Comparison of ENCODE assay signal across 8 mouse cellular contexts in genomic region chr2:91263692-91264660, GRCm38 (mm10). TPM values are rescaled to one million over a fixed set of nuclear protein-coding genes. Genes with fewer than 3 reads are reported as not detected.
DNase-seq lines count a peak whose midpoint lies in the region; ATAC-seq and TF ChIP-seq lines count a peak whose summit lies in the region.

No protein-coding gene starts in this region.

- no peaks in the 10 kb centered on the region for H3K9me3 ChIP-seq in liver, embryonic 12.5 days (replicated peaks)

- H3K27me3 ChIP-seq in thymus, adult 2 months (ENCODE audit: control insufficient read depth, insufficient read depth, low read length): no peaks in the 10 kb centered on the region; the same call in 1 of the 2 replicates
- peaks cover 19% of the 10 kb centered on the region for H3K27me3 ChIP-seq in liver, embryonic 12.5 days (replicated peaks)

- no peak for TF ChIP-seq CTCF in thymus, adult 2 months (IDR thresholded peaks at IDR 0.05; ENCODE audit: borderline replicate concordance, control insufficient read depth, extremely low read depth, insufficient read depth, low read length, poor library complexity)

- no peak for TF ChIP-seq POLR2A in thymus, adult 2 months (IDR thresholded peaks at IDR 0.05; ENCODE audit: control insufficient read depth, extremely low read depth, insufficient read depth, low read length, poor library complexity)

- peak; percentile 63 for DNase-seq in cerebellum, adult 9-11 months
- no peak for DNase-seq in cerebellum, adult 9-10 months
- no peak for DNase-seq in thymus, adult 2 months
- DNase-seq in thymus, postnatal 36 days: no peak
- peak; percentile 15 for DNase-seq in testis, postnatal 14 days (ENCODE audit: low spot score)
- no peak for DNase-seq in lung, postnatal 14 days
- no peak for DNase-seq in urinary bladder, postnatal 10 days (ENCODE audit: low spot score)

- H3K4me3 ChIP-seq in thymus, adult 2 months (ENCODE audit: control insufficient read depth, insufficient read depth, low read length): peak overlapping the region; percentile 92; the same call in 1 of the 2 replicates
- peak overlapping the region; percentile 82 for H3K4me3 ChIP-seq in liver, embryonic 12.5 days

- no peak overlapping the region for H3K27ac ChIP-seq in thymus, adult 2 months (ENCODE audit: control insufficient read depth, insufficient read depth, low read length)
- H3K27ac ChIP-seq in liver, embryonic 12.5 days: peak overlapping the region; percentile 90

- H3K9ac ChIP-seq in liver, embryonic 12.5 days: peak overlapping the region; percentile 71

- WGBS in thymus, adult 2 months: 97% methylated on average over 17 of the region's 17 CpGs
- WGBS in liver, embryonic 12.5 days (ENCODE audit: insufficient replicate concordance): 80% methylated on average over 17 of the region's 17 CpGs

- peaks cover 14% of the 10 kb centered on the region for H3K4me1 ChIP-seq in thymus, adult 2 months (replicated peaks; ENCODE audit: control insufficient read depth, insufficient read depth, low read length)
- peaks cover 42% of the 10 kb centered on the region for H3K4me1 ChIP-seq in liver, embryonic 12.5 days

- ATAC-seq in liver, embryonic 12.5 days: no peak

- peaks cover 16% of the 10 kb centered on the region for H3K36me3 ChIP-seq in thymus, adult 2 months (ENCODE audit: control insufficient read depth, insufficient read depth, low read length)
- H3K36me3 ChIP-seq in liver, embryonic 12.5 days: peaks cover 41% of the 10 kb centered on the region

- H3K4me2 ChIP-seq in liver, embryonic 12.5 days: peak overlapping the region; percentile 82

RNA-seq across cellular contexts. Expression of gene Arfgap2, which starts 0.8 kb away (rescaled TPM):
- 77.6 and 93.9 TPM in 2 replicates for polyA plus RNA-seq in thymus, adult 2 months (2012; rRNA removed)
- polyA plus RNA-seq in liver, embryonic 12.5 days (2016; fragmentation: Nextera tagmentation; extraction: Ambion mirVana): 80.0 and 82.2 TPM in 2 replicates

RNA-seq across cellular contexts. Expression of gene Pacsin3, which starts 8.2 kb away (rescaled TPM):
- polyA plus RNA-seq in thymus, adult 2 months (2012; rRNA removed): 5.6 and 14.9 TPM in 2 replicates
- polyA plus RNA-seq in liver, embryonic 12.5 days (2016; fragmentation: Nextera tagmentation; extraction: Ambion mirVana): 12.3 and 12.4 TPM in 2 replicates

RNA-seq across cellular contexts. Expression of gene Ddb2, which starts 27.2 kb away (rescaled TPM):
- polyA plus RNA-seq in thymus, adult 2 months (2012; rRNA removed): 51.2 and 65.7 TPM in 2 replicates
- polyA plus RNA-seq in liver, embryonic 12.5 days (2016; fragmentation: Nextera tagmentation; extraction: Ambion mirVana): 8.3 and 8.4 TPM in 2 replicates

Comparison
In these comparisons a context has a peak if more than half of its experiments do, and no peak if none do; other contexts are left out.
1. DNase-seq: peak in cerebellum, adult 9-11 months (single experiment) and testis, postnatal 14 days (single experiment); none in cerebellum, adult 9-10 months (single experiment), thymus, adult 2 months (single experiment), thymus, postnatal 36 days (0 of 2), lung, postnatal 14 days (single experiment) and urinary bladder, postnatal 10 days (single experiment).